Mouse (Mus musculus): ENCODE data around the gene 2810408A11Rik. TPM values are rescaled to one million over a fixed set of nuclear protein-coding genes. Genes with fewer than 3 reads are reported as not detected.
"Not testable (repeated sequence)": the region's sequence is repeated elsewhere in the genome, so short reads cannot be mapped to it uniquely, and the experiment has no call there.

2810408A11Rik gene
- total RNA-seq, 1 experiment from 2014 or later, result 1.2 TPM

DNA sequence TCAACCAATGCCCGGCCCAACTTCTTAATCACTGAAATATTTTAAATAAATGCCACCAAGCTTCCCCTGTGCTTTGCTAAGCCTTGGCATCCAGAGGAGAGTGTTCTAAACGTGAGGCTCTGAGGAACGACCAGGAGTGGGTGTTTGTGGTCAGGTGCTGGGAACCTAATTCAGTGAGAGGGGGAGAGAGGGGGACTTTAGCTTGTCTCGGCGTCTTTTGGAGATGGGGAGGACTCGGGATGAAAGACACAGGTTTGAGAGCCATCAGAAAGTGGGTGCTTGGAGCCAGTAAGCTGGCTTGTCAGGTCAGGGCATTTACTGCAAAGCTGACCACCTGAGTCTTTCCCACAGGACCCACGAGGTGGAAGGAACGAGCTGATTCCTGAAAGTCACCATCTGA is 31.0 kb upstream of the 2810408A11Rik start:
- no peak for DNase-seq

DNA sequence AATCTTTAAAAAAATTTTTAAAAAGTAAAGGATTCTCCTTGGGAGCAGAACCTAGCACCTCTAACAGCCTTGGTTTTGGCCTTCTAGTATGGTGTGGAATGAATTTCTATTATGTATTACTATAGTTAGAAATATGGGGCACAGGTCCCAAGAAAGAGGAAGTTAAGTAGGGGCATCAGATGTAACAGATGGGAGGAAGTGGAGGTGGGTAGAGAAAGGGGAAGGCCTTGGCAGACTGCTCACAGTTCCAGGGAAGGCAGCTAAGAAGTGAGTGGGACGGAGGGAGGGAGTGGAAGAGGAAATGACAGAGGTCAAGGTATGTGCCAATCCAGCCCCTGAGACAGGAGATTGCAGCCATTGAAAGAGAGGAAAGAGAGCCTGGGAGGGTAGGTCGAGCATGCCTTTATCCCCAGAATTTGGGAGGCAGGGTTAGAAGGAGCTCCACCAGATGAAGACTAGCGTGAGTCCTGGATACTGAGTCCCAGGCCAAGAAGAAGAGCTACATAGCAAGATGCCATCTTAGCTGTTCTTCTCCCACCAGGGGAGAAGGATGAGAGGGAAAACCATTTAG is 30.3 kb upstream of the 2810408A11Rik start:
- no peak for DNase-seq

DNA sequence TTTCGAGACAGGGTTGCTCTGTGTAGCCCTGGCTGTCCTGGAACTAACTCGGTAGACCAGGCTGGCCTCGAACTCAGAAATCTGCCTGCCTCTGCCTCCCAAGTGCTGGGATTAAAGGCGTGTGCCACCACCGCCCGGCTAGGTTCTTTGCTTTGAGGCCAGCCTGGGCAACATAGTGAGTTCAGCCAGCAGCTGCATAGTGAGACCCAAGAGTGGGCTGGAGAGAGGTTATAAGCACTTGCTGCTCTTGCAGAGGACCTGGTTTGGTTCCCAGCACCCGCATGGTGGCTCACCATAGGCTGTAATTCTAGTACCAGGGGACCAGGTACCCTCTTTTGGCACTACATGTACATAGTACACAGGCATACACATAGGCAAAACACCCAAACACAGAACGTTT is 29.4 kb upstream of the 2810408A11Rik start:
- DNase-seq, result not testable (repeated sequence)

DNA sequence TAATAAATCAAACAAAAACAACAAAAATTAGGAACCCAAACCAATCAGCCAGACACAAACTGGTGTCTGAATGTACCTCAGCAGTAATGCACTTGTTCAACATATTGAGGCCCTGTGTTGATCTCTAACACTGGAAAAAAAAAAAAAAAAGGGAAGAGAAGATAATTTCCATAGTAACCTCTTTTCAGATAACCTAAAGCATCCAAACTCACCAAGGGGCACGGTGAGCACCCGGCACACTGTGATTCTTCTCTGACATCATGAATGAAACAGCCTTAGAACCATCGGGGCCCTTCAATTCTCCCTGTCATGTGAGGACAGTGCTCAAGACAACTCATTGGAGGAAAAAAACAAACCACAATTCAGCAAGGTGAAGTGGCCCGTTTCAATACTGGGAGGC is 28.9 kb upstream of the 2810408A11Rik start:
- no peak for DNase-seq

DNA sequence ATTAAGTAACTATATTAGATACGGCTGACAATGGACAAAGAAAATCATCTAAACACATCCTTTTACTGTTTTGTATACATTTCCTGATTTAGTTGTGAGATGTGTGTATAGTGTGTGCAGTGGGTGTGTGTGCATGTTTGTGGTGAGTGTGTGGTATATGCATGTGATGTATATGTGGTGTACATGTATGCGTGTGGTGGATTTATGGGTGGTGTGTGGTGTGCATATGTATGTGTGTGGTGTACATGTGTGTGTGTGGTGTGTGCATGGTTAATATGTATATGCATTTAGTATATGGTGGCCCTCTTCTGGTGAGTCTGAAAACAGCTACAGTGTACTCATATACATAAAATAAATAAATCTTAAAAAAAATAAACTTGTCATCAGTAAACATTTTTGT is 26.7 kb upstream of the 2810408A11Rik start:
- DNase-seq, result no peak

DNA sequence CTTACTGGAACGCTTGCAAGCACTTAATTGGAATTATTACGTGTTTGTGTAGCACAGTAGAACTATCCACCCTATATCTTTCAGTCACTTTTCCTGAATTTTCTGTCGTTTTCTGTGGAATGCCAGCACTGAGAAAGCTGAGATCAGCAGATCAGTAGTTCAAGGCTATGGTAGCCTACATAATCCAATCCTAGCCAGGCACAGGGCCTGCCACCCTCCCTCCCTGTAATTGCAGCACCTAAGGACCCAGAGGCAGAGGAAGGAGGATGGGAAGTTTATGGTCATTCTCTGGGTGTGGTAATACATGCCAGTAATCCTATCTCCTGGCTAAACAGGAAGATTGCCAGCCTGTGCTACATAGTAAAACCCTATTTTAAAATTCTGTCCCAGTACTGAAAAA is 22.0 kb upstream of the 2810408A11Rik start:
- no peak for DNase-seq

DNA sequence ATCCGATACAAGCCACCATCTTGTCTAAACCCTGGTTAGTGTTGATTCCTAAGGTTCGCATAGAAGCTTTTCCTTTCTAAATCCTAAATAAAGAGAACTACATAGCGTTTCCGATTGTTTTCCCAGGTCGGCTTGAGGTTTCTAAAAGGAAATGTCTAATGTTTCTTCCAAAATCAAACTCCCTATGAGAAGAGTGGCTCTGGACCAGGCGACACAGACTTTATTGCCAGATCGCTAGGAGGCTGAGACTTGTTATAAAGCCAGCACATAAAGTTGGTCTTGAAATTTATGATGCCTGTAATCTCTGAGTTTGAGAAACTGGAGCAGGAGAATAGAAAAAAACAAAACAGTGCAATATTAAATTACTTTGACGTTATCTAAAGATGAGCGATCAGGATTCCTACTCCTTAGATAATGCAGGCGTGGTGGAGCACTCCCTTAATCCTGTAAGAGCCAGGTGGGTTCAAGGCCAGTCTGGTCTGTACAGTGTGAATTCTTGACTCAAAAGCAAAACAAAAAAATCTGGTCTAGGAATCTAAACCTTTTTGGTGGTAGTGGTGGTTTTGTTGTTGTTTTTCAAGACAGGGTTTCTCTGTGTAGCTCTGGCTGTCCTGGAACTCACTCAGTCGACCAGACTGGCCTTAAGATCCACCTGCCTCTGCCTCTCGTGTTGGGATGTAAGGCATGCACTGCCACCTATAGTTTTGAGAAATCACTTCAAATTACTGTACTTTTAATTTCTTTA is 21.4 kb upstream of the 2810408A11Rik start:
- DNase-seq, result no peak

DNA sequence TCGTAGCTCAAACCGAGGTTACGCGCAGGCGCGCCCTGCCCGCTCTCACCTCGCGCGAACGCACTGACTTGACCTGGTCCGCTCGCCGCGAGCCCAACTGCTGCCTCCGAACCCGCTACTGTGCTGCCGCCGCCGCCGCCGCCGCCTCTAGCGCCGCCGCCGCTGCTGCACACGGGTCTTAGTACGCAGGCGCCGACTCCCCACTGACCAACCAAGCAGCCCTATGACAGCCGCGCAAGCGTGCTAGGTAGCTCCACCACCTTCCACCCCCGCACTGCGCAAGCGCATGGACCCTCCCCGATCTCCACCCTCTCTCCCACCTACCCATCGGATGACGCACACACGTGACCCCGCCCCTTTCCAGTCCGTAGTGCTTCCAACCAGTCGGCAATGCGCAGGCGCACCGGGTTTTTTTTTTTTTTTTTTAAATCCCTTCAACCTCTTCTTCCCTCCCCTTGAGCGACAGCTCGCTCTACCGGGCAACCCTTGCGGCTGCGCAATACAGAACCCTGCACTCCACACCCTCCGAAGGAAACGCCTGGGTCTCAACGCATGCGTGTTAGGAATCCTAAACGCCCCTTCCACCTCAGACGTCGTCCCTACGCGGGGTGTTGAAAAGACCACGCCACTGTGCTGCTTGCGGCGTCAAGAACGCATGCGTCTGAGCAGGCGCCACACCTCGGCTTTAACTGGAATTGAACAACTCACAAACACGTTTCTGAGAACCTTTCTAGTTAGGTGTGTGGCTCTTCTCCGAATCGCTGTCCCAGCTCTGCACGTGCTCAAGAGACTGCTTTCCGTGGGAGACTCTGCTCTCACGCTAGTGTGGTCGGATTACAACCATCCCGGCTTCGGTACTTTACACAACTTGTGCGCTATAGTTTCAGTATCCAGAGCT is 20.6 kb upstream of the 2810408A11Rik start, which contains the start of gene Eif5a:
Gene Eif5a, minus strand, starts transcription at position 845 of the 898 bp plus-strand sequence.
- DNase-seq, result peak; percentile 100

DNA sequence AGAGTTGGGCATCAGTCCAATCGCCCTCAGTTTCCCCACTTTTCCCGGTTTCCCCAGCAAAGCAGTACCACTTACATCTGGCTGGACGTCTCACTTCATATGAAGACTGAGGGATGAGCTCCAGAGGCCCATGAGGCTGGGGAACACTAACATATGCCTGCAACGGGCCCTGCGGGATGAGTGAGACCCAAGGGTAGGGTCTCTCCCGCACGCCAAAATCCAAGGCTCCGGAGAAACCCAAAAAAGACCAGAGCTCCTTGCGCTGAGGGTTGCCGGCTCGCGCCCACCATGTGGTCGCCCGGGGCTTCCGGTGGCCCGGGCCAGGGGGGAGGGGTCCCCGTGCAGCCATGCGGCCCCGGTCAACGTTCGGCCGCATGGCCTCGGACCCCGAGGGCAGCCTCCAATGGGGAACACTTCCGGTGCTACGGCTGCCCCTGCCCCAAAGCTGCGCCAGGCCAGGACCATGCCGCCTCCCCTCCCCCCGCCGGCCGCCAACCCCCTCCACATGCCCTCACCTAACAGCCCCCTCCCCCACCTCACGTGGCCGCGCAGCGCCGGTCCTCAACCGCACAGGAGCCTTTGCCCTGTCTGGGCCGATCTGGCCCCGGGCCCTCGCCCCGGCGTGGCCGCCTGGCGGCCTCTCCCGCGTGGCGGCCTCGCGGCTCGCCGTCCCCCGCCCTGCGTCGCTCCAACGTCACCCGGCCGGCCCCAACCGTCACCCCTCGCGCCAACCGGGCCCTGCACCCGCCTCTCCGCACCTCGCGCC is 19.7 kb upstream of the 2810408A11Rik start:
- DNase-seq, result peak; percentile 62

DNA sequence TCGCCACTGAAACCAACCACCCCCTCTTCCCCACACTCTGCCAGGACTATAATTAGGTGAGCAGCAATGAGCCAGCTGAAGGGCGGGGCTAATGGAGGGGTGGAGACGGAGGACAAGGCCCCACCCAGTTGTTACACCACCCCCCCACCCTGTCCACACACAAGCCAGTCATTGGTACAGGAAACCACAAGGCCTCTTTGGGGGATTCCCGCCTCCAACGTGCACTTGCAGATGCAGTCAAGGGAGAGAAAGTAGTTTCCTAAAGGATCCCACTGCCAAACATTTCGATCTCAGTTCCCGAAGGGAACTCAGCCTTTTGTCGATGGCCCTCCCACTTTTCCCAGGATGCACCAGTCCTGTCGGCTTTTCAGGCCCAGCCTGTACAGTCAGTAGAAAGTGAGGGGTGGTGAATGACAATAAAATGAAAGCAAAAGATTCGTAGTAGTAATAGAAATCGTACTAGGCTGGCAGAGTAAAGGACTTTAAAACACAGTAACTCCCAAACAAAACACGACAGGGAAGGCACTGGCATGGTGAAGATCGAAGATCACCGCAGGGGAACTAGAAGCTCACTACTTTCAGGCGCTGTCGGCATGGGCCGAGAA is 19.0 kb upstream of the 2810408A11Rik start:
- DNase-seq, result peak; percentile 80

DNA sequence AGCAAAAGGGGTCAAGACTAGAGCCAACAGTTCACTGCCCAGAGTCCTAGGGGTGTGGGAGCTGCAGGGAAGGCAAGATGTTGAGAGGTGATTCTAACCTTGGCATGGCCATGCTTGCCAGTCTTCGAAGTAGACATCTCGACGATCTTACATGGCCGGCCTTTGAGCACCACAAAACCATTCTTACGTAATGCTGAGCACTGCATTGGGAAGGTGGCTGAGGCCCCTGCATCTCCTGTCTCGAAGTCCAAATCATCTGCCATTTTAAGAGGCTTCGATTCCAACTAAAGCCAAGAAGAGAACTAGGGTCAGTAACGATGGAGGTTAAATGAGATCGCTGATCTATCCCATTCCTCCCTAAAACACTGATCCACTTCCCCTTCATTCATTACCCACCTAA is 18.3 kb upstream of the 2810408A11Rik start:
- DNase-seq, result no peak

DNA sequence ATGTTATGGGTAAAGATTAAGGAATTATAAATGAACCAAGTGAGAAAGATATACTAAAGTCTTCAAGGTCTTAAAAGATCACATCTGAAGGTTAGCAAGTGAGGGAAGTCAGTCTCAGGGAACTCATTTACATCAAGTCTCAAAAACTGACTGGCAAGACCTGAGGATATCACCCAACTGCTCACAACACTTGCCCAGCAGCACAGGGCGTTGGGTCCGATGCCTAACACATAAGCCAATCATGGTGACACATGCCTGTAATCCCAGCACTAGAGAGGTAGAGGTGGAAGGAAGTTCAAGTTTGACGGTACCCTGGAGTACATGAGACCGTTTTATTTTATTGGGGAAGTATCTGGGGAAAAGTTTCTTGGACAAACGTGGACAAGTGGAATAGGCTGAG is 17.3 kb upstream of the 2810408A11Rik start:
- DNase-seq, result no peak

DNA sequence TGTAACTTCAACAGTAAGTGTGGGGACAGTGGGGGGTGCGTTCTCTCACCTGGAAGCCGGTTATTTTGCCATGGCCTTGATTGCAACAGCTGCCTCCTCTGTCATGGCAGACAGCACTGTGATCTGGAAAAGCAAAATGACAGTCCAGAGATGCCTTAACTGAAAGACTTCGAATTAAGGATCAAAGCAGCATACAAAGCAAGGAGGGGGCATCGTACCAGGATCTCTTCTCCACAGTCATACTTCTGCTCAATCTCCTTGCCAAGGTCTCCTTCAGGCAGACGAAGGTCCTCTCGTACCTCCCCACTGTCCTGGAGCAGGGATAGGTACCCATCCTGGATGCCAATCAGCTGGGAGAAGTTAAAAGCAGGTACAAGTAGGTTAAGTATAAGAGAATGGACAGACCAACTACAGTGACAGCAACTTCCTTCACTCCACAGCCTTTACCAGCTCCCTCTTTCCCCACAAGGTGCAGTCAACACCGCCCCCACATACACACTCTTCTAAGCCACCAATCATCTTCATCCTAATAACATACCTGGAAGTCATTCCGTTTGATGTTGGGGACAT is 16.7 kb upstream of the 2810408A11Rik start:
- DNase-seq, result no peak

DNA sequence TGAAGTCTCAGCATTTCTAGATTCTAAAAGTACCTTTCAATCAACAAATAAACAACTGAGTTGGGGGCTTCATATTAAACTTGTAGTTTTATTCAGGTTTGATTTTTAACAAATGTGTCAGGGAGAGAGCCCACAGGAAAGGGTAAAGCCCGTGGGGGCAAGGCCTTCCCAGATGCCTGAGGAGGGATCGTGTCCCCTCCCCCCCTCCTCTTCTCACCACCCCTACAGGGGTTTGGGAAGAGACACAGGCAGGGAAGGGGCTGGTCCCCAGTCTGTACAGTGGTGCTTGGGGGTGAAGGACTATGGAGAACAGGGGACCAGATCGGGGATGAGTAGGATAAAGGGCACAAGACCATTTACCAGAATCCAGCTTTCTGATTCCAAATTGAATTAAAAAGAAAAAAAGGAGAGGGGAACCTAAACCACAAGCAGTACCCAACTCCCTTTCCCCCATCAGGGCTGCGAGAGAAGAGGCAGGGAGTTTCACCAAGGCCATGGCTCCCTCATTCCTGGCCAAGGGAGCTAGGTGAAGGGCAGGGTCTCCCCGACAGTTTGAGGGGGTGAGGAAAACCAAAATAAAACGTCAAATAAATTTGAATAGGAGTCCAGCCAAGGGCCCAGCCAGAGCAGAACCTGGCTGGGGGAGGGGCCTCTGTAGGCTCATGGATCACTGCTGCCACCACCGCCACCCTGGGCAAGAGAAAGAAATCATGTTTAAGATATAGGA is 16.0 kb upstream of the 2810408A11Rik start:
- DNase-seq, result not testable (repeated sequence)

DNA sequence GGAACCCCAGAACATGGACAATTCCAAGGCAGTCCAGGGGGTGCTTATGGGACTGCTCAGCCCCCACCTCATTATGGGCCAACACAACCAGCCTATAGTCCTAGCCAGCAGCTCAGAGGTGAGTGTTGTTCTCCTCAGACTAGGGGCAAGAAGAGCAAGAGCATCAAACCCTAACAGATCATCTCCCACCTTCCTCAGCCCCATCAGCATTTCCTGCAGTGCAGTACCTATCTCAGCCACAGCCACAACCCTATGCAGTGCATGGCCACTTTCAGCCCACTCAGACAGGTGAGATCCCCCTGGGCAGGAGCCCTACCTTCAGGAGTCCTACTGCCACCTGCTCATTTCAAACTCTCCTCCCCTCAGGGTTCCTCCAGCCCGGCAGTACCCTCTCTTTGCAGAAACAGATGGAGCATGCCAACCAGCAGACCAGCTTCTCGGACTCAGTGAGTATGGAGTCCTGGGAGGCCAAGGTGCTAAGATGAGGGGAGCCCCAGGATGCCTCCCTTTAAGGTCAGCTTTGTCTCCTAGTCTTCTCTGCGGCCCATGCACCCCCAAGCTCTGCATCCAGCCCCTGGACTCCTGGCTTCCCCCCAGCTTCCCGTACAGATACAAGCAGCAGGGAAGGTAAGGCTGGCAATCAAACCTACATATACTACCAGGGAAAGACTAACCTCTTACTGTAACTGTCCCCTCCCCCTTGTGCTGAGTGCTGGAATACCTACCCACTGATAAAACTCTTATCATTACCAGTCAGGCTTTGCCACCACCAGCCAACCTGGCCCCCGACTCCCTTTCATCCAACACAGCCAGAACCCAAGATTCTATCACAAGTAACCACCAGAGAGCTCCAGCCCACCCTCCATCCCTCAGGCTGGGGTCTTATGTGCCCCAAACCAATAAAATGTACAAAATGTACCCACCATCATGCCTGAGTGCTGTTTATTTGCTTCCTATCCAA is 15.2 kb upstream of the 2810408A11Rik start:
- no peak for DNase-seq

DNA sequence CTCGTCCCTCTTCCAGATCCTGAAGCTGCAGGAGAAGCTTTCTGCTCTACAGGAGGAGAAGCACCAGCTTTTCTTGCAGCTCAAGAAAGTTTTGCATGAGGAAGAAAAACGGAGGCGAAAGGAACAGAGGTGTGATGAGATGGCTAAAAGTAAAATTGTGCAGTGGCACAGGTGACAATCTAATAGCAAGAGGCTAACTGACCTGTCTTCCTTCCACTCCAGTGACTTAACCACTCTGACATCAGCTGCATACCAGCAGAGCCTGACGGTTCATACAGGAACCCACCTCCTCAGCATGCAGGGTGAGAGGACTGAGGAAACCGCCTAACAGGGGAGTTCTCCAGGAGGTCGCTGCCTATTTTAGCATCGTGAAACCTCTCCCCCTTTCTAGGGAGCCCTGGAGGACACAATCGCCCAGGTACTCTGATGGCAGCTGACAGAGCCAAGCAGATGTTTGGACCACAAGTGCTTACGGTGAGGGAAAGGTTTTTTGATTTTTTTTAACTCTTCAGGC is 14.2 kb upstream of the 2810408A11Rik start:
- DNase-seq, result no peak

DNA sequence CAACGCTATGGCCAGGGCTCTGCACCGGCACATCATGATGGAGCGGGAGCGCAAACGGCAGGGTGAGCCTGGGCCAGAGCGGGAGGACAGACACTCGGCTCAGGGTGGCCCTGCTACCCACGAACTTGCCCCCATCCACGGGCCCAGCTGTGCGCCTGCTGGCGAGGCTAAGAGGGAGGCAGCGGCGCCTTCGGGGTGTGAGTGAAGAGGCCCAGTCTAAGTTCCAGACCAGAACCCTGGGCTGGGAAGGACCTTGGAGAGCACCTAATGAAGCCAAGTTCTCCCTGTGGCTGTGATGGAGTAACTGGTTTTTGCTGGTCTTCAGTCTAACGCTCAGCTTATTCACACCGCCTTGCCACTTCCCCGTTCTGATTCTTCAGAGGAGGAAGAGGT is 13.6 kb upstream of the 2810408A11Rik start:
- no peak for DNase-seq

DNA sequence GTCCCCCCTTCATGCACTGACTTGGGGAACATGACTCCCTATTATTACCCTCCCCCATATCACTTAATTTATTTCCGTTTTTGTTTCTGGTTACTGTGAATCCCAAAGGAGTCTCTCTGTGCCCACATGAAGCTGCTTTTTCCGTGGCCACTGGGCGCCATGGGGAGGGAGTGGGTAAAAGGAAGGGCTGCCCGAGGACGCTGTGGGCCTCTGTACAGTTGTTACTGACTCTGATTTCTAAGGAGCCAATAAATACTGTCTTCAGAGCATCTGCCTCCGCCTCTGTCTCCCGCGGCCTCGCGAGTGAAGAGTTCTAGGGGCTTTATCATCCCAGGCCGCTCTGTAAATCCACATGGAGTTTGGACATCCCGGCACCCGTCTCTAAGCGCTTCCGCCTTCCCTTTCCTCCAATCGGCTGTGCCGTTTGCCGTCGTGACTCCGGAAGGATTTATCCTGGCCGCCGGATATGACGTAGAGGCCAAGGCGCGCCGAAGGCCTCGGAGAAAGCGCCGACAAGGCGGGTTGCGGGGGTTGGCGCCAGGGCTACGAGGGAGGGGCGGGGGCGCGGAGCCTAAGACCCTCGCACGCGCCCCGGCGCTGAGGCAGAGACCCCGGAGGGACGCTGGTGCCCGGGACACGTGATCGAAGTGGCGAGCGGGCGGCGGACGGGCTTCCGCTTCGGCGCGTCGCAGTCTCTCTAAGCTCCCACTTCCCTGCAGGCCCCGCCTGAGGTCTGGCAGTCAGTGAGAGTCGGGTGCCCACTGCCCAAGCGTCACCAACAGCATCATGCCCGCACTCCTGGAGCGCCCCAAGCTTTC is 13.0 kb upstream of the 2810408A11Rik start, which contains the start of gene Gps2:
Gene Gps2, plus strand, starts transcription at position 335 of the 818 bp plus-strand sequence.
- peak; percentile 91 for DNase-seq

All from adrenal gland, postnatal 25 days (tissue).